Mouse (Mus musculus): ENCODE data around the gene Stk40.
A peak's percentile ranks its signal among the peaks of the same experiment; 100 is the strongest.

- no peak for TF ChIP-seq POLR2AphosphoS2 (IDR thresholded peaks at IDR 0.05; ENCODE audit: insufficient read length, low read depth)
- TF ChIP-seq POLR2A (IDR thresholded peaks at IDR 0.05; ENCODE audit: insufficient read length, low read depth): no peak
- TF ChIP-seq MAX (IDR thresholded peaks at IDR 0.05; ENCODE audit: low read depth): no peak
- peak in 1 of 3 experiments; percentile 1 for TF ChIP-seq MYOD1 (IDR thresholded peaks at IDR 0.05; ENCODE audit: control insufficient read depth in 1 of 3, insufficient read length in 2 of 3, low read depth in 2 of 3)
- no peak for TF ChIP-seq TCF3 (IDR thresholded peaks at IDR 0.05; ENCODE audit: insufficient read length, low read depth)
These were observed 27.7 kb downstream of the Stk40 start for GRCm38 (mm10) chr4:126131290-126132121.
